Mouse (Mus musculus): ENCODE measurements at regions not wholly inside any gene's neighbourhood (a gene's known extent, or its start where the extent isn't known, plus 50 kb on each side); places are given as distances from the start of the nearest gene placed in this dataset.

DNA sequence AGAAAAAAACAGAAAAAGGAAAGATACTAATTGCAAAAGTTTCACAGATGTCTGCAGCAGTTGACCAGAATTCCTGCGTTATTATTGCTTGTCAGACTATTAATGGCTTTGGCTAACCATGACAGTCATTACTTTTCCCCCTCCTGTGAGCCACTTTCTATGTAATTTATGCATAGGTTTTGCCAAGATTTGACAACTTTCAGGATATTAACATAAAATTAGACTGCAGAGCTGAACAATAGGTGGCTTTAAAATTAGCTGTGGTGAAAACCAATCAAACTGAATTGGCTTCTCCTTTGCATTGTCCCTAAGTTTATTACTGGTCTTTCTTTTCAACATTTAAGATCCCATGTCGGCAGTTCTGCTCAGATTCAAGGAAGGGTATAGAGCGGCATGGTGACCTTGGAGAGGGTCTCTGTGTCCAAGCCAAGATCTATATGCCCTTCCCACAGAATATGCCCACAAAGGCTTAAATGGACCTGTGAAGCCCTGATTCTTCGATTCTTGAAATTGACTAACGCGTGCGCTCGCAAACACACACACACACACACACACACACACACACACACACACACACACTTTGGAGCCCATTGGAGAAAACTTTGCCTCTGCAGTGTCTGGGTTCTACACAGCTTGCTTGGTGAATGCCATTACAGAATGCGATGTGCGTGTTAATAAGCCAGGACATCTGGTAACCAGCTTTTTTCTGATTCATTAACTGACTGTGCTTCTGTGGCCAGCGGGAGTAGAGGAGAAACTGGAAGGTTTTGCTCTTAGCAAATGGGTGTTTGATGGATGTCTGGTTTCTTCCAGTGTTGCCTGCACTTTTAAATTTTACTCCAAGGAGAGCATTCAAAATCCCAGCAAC, 69.8 kb upstream of the Itga4 start:
- no peak for DNase-seq (ENCODE audit: low read depth)

DNA sequence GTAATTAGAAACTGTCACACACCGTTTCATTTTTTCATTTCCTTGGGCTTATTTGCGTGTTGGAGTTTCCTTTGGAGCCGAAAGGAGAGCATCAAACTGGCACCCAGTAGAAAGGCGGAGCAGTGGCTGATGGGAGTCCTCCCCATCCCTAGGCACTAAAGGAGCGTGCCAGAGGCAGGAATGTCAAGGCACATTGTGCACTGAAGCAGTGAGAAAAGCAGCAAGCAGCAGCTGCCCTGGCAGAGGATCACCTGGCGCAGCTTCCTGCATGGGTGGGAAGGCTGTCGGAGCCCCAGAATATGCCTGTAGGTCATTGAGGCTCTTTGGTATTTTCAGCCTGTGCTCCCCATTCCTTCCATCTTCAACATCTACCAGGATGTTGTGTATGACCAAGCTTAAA, 68.3 kb upstream of the Itga4 start:
- no peak for DNase-seq (ENCODE audit: low read depth)

DNA sequence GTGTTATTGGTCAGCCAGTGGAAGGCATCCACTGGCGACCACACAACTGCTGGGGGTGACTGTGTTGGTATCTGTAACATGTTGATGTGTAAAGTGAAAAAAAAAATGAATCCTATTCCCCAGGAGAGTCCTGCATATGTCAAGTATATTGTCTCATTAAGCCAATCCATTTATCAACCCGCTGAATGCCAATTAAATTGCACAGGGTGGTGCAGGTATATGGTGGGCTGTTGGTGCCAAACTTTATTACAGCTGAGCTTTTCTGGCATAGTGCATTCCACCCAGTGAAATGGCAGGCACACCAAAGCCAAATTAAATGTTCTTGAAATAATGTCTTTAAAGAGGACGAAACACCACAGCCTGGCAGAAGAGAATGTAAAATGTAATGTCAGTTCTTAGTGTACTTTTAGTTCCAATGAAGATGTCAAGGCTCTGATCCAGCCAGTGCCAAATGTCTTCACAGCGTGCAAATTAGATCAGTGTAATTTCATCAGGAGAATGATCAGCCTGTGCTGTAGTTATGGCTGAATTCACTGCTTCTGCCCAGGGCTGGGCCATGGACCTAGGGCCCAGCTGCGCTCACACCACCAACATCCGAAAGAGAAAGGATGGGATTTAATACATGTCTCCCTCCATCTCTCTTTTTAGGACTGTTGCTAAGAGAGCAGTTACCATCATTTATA, 66.6 kb upstream of the Itga4 start:
- no peak for DNase-seq (ENCODE audit: low read depth)

DNA sequence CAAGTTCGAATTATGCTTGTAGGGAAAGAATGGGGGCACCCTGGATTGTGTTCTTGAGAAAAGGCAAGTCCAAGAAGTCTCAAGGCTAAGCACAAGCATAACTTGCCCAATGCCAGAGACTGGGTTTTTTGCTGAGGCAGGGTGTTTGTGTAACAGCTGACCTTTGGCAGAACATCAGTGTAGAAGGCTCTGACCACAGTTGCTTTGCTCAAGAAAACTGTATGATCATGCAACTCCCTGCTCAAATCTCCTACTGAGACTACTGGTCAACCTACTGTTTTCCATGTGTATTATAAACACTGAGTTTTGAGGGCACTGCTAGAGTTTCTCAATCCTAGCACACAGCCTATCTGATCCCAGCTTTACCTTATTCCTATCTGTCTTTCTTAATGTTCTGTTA, 61.4 kb upstream of the Itga4 start:
- no peak for DNase-seq (ENCODE audit: low read depth)

DNA sequence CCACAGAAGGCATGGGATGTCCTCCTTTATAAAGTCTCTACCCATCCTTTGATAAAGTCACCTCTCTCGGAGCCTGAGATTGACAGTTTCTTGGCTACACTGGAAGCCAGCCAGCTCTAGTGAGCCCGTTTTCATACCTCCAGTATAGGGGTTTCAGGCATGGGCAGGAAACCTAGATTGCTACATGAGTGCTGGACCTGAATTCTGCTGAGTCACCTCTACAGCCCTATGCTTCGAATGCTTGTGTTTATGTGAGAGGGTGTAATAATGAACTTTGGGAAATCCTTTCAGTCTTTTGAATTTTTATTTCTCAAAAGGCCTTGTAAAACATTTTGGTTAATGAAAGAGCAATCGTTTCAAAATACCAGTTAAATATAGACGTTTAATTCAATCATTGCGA, 53.5 kb upstream of the Itga4 start:
- DNase-seq (ENCODE audit: low read depth), result no peak

Measured in c-Kit-positive CD71-positive TER-119-negative erythroid progenitor cells, embryonic 14.5 days (primary cell).